In genomic region chr3:104578374-104578773, GRCm38 (mm10) we compare ENCODE assay signal across 6 mouse cellular contexts.
"Had no signal": no experiment of that assay in that cellular context is flagged by ENCODE, and none has a peak within 500 bp of the region (broad histone marks: within the 10 kb centered on the region; RNA-seq: fewer than 3 reads in every experiment).

No protein-coding gene starts in this region.

- DNase-seq: layer of hippocampus, adult 9-11 months; left cerebral cortex, postnatal 4 days; lung, adult 18-20 months; right cerebral cortex, postnatal 14 days; thymus, adult 2 months; thymus, postnatal 36 days had no signal
